Mouse (Mus musculus): ENCODE data around the gene Cwc22.

GRCm38 (mm10) chr2:77880351-77880750 lies 65.8 kb downstream of the Cwc22 start:
- TF ChIP-seq CTCF (IDR thresholded peaks at IDR 0.05; ENCODE audit: control insufficient read depth, insufficient read depth, insufficient read length): no peak
- no peak for TF ChIP-seq CEBPB (IDR thresholded peaks at IDR 0.05; ENCODE audit: low read depth)
- no peak for TF ChIP-seq MYOD1 (IDR thresholded peaks at IDR 0.05; ENCODE audit: control insufficient read depth, insufficient read length, low read depth)
- TF ChIP-seq MAX (IDR thresholded peaks at IDR 0.05): no peak

All from C2C12 (cell line).